Mouse (Mus musculus) small intestine, adult 2 months (tissue): Measurements from ENCODE around the gene Gm266. TPM values are rescaled to one million over a fixed set of nuclear protein-coding genes. Genes with fewer than 3 reads are reported as not detected.

Experiments
- H3K27ac ChIP-seq: fragments of 200-500 bp; 2 replicates; pipeline ENCODE4 v1.5.1; 2012; ENCODE audit warnings: low read depth, low read length, control low read depth, inconsistent platforms; ENCODE audit not compliant: insufficient read depth
- H3K27me3 ChIP-seq: fragments of 200-500 bp; 2 replicates; pipeline ENCODE4 v1.6.1; 2012; ENCODE audit warnings: mild to moderate bottlenecking, moderate library complexity, low read length, inconsistent platforms; ENCODE audit not compliant: control insufficient read depth, insufficient read depth
- H3K36me3 ChIP-seq: fragments of 200-500 bp; 2 replicates; pipeline ENCODE4 v1.6.1; 2012; ENCODE audit warnings: mild to moderate bottlenecking, low read length, control low read depth, inconsistent platforms; ENCODE audit not compliant: control insufficient read depth, insufficient read depth
- H3K4me1 ChIP-seq: fragments of 200-500 bp; 2 replicates; pipeline ENCODE4 v1.6.1; 2012; ENCODE audit warnings: low read length, inconsistent platforms, mixed read lengths; ENCODE audit not compliant: control insufficient read depth, insufficient read depth, insufficient read length
- H3K4me3 ChIP-seq: fragments of 200-500 bp; 2 replicates; pipeline ENCODE4 v1.5.1; 2012; ENCODE audit warnings: low read depth, mild to moderate bottlenecking, control low read depth, inconsistent platforms, low read length, moderate library complexity
- CTCF ChIP-seq: fragments of 200-500 bp; IDR thresholded peaks from 2 replicates; pipeline ENCODE4 v1.5.1; 2012; ENCODE audit warnings: low read depth, mild to moderate bottlenecking, control low read depth, inconsistent platforms, low read length, moderate library complexity, mixed read lengths; ENCODE audit not compliant: insufficient replicate concordance, insufficient read length; ENCODE audit errors: extremely low read depth
- POLR2A ChIP-seq: fragments of 200-500 bp; IDR thresholded peaks from 2 replicates; pipeline ENCODE4 v1.6.1; 2012; ENCODE audit warnings: low read depth, mild to moderate bottlenecking, control low read depth, inconsistent platforms, low read length, moderate library complexity
- WGBS: fragments of 180-500 bp; shearing (Covaris S2); methylation state at CpG from one replicate; pipeline ENCODE4 v1.1.7; 2018; 5-methylcytosine and 5-hydroxymethylcytosine counted together
- polyA plus RNA-seq: library from polyadenylated mRNA; depleted of rRNA; stranded (reverse); fragments of >200 nt; gene quantifications from 2 replicates; pipeline ENCODE4 v1.2.3, GENCODE M21; 2012

Gene Gm266
- polyA plus RNA-seq, 1 experiment: 0.53 TPM

DNA sequence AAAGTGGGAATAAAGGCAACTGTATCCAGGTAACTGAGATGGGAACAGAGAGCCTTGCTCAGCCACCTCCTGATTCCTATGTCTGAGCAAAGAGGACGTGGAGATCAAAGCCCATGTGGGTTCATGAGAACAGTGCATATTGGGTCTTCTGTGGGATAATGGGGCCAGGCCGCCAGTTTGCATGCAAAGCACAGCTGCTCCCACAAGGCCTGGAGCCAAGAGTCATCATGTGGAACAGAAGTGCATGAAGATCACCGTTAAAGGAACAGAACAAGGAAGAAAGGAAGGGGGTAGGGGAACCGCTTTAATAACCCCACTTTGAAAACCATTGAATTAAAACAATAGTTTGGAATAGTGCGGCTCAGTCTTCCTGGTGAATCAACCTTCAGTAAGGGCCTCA lies 12.7 kb downstream of the Gm266 start:
- H3K27ac ChIP-seq: no peak overlapping the region
- no peaks in the 10 kb centered on the region for H3K36me3 ChIP-seq
- 59% methylated on average over 5 of the region's 5 CpGs for WGBS
- H3K4me3 ChIP-seq: no peak overlapping the region
- no peaks in the 10 kb centered on the region; the same call in none of the 2 replicates for H3K27me3 ChIP-seq
- no peaks in the 10 kb centered on the region; the same call in 1 of the 2 replicates for H3K4me1 ChIP-seq
- no peak for TF ChIP-seq CTCF
- no peak for TF ChIP-seq POLR2A

- no peak for TF ChIP-seq POLR2A
- TF ChIP-seq CTCF: no peak
- 54% methylated on average over 3 of the region's 3 CpGs for WGBS
- Histone ChIP-seq H3K4me3 (no peak overlapping the region), H3K27me3 (no peaks in the 10 kb centered on the region; the same call in 1 of the 2 replicates), H3K36me3 (no peaks in the 10 kb centered on the region), H3K27ac (no peak overlapping the region), H3K4me1 (no peaks in the 10 kb centered on the region; the same call in 1 of the 2 replicates)
Observed at GRCm38 (mm10) chr12:111471721-111472120, 13.9 kb downstream of the Gm266 start.

- Histone ChIP-seq H3K36me3 (no peaks in the 10 kb centered on the region), H3K27me3 (no peaks in the 10 kb centered on the region), H3K4me1 (no peaks in the 10 kb centered on the region; the same call in 1 of the 2 replicates), H3K27ac (no peak overlapping the region), H3K4me3 (no peak overlapping the region)
- 33% methylated on average over 1 of the region's 1 CpGs for WGBS
- TF ChIP-seq POLR2A: no peak
- no peak for TF ChIP-seq CTCF
Observed at GRCm38 (mm10) chr12:111471119-111471518, 14.5 kb downstream of the Gm266 start.

GRCm38 (mm10) chr12:111469507-111469906 lies 16.1 kb downstream of the Gm266 start:
- no peak overlapping the region for H3K4me3 ChIP-seq
- no peaks in the 10 kb centered on the region for H3K27me3 ChIP-seq
- WGBS: 8% methylated on average over 8 of the region's 8 CpGs
- H3K27ac ChIP-seq: no peak overlapping the region
- TF ChIP-seq CTCF (peak; percentile 89; the same call in 1 of the 2 replicates), POLR2A (no peak)
- H3K36me3 ChIP-seq: no peaks in the 10 kb centered on the region
- no peaks in the 10 kb centered on the region for H3K4me1 ChIP-seq

DNA sequence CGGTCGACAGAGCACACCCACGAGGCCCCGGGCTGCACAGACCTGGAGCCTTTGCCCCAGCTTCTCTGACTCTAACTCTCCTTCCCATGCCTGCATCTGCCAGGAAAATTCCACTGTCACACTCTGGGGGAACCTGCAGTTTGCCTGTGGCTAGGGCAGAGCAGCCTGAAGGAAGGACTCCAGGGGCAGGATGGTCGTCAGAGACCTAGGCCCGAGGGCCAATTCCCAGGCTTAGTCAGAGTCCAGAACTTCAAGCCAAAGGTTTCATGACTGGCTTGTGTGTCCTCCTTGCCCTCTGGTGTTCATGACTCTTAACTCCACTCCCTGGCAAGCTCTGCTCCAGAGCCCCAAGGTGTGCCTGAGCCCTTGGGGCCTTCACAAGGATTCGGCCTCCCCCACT lies 17.4 kb downstream of the Gm266 start:
- Histone ChIP-seq H3K27ac (no peak overlapping the region), H3K4me3 (no peak overlapping the region), H3K27me3 (0 out of 2 replicates have a peak, but pooled peaks cover 3% of the 10 kb centered on the region), H3K36me3 (no peaks in the 10 kb centered on the region), H3K4me1 (no peaks in the 10 kb centered on the region)
- 82% methylated on average over 7 of the region's 7 CpGs for WGBS
- TF ChIP-seq CTCF: no peak
- TF ChIP-seq POLR2A: no peak

- Histone ChIP-seq H3K36me3 (no peaks in the 10 kb centered on the region), H3K4me1 (no peaks in the 10 kb centered on the region), H3K27me3 (0 out of 2 replicates have a peak, but pooled peaks cover 3% of the 10 kb centered on the region), H3K4me3 (no peak overlapping the region), H3K27ac (no peak overlapping the region)
- TF ChIP-seq CTCF (no peak), POLR2A (no peak)
- 90% methylated on average over 3 of the region's 3 CpGs for WGBS
Observed at GRCm38 (mm10) chr12:111466369-111466768, 19.3 kb downstream of the Gm266 start.

GRCm38 (mm10) chr12:111463570-111463969 lies 22.1 kb downstream of the Gm266 start:
- Histone ChIP-seq H3K36me3 (no peaks in the 10 kb centered on the region), H3K4me3 (no peak overlapping the region), H3K4me1 (no peaks in the 10 kb centered on the region), H3K27me3 (0 out of 2 replicates have a peak, but pooled peaks cover 3% of the 10 kb centered on the region), H3K27ac (no peak overlapping the region)
- no peak for TF ChIP-seq CTCF
- no peak for TF ChIP-seq POLR2A
- 50% methylated on average over 7 of the region's 7 CpGs for WGBS
